Mouse (Mus musculus) cerebellum, postnatal 25 days (tissue): ENCODE data around the gene Olfr1291-ps1.

Source experiments
- DNase-seq, 2 experiments: peaks; one replicate each; pipeline ENCODE4 v3.0.0; 2021; ENCODE audit warnings: mixed read lengths in 2 of 2

Olfr1291-ps1 gene

GRCm38 (mm10) chr2:111496880-111497279, at the start of gene Olfr1291-ps1:
TSS of gene Olfr1291-ps1 (plus strand) at chr2:111497180.
- no peak for DNase-seq

- DNase-seq, result no peak
Measured at GRCm38 (mm10) chr2:111448842-111449241, 48.1 kb upstream of the Olfr1291-ps1 start, which contains the start of gene Olfr1287. TSS of gene Olfr1287 (plus strand) at chr2:111449142.

- DNase-seq, result no peak
Measured at GRCm38 (mm10) chr2:111473801-111474200, 23.2 kb upstream of the Olfr1291-ps1 start, which contains the start of gene Olfr1288. TSS of gene Olfr1288 (plus strand) at chr2:111474101.

- no peak for DNase-seq
Measured at GRCm38 (mm10) chr2:111480519-111480918, 16.5 kb upstream of the Olfr1291-ps1 start, which contains the start of gene Olfr1289. TSS of gene Olfr1289 (plus strand) at chr2:111480819.

GRCm38 (mm10) chr2:111493729-111494128, 3.3 kb upstream of the Olfr1291-ps1 start, which contains the start of gene Olfr1290:
TSS of gene Olfr1290 (minus strand) at chr2:111493829.
- DNase-seq, result no peak

- no peak for DNase-seq
Measured at GRCm38 (mm10) chr2:111517451-111517850, 20.5 kb downstream of the Olfr1291-ps1 start.

- no peak for DNase-seq
Measured at GRCm38 (mm10) chr2:111524903-111525302, 27.9 kb downstream of the Olfr1291-ps1 start, which contains the start of gene Olfr1293-ps. TSS of gene Olfr1293-ps (plus strand) at chr2:111525203.

- no peak for DNase-seq
Measured at GRCm38 (mm10) chr2:111540191-111540590, 43.2 kb downstream of the Olfr1291-ps1 start, which contains the start of gene Olfr1294. TSS of gene Olfr1294 (minus strand) at chr2:111540291.
